Mouse (Mus musculus) heart, adult 2 months (tissue): Measurements from ENCODE around the gene Lnx2. TPM values are rescaled to one million over a fixed set of nuclear protein-coding genes. Genes with fewer than 3 reads are reported as not detected.

Experiments
- DNase-seq, 2 experiments: peaks; one replicate each; pipeline ENCODE4 v3.0.0; 2021
- H3K27ac ChIP-seq: fragments of 200-600 bp; 2 replicates; pipeline ENCODE4 v1.8.1; 2022
- H3K27me3 ChIP-seq: fragments of 200-500 bp; 2 replicates; pipeline ENCODE4 v1.6.1; 2012; ENCODE audit warnings: mild to moderate bottlenecking, low read length, inconsistent platforms, mixed read lengths; ENCODE audit not compliant: control insufficient read depth, insufficient read depth
- H3K36me3 ChIP-seq: fragments of 200-500 bp; 2 replicates; pipeline ENCODE4 v1.6.1; 2012; ENCODE audit warnings: low read length, inconsistent platforms; ENCODE audit not compliant: control insufficient read depth, insufficient read depth
- H3K4me1 ChIP-seq: fragments of 200-500 bp; 2 replicates; pipeline ENCODE4 v1.6.1; 2011; ENCODE audit warnings: low read length; ENCODE audit not compliant: control insufficient read depth, insufficient read depth
- H3K4me3 ChIP-seq: fragments of 200-600 bp; 2 replicates; pipeline ENCODE4 v1.8.1; 2022
- H3K79me2 ChIP-seq: fragments of 200-500 bp; replicated peaks from 2 replicates; pipeline ENCODE4 v1.6.1; 2012; ENCODE audit warnings: mild to moderate bottlenecking, inconsistent platforms, low read length, moderate library complexity, mixed read lengths; ENCODE audit not compliant: control insufficient read depth, insufficient read depth
- H3K9ac ChIP-seq: fragments of 200-500 bp; 2 replicates; pipeline ENCODE4 v1.6.1; 2012; ENCODE audit warnings: low read depth, mild to moderate bottlenecking, control low read depth, inconsistent platforms, low read length, mixed read lengths
- CTCF ChIP-seq: fragments of 200-600 bp; IDR thresholded peaks from 2 replicates; pipeline ENCODE4 v1.8.1; 2022; ENCODE audit warnings: antibody characterized with exemption, mild to moderate bottlenecking, moderate library complexity
- EP300 ChIP-seq: fragments of 200-500 bp; IDR thresholded peaks from 2 replicates; pipeline ENCODE4 v1.6.1; 2011; ENCODE audit warnings: low read depth, low read length, control low read depth; ENCODE audit not compliant: insufficient read depth
- POLR2A ChIP-seq: fragments of 200-500 bp; IDR thresholded peaks from 2 replicates; pipeline ENCODE4 v1.6.1; 2011; ENCODE audit warnings: mild to moderate bottlenecking, low read depth, low read length, control low read depth; ENCODE audit not compliant: insufficient read depth
- WGBS: fragments of 180-500 bp; shearing (Covaris S2); methylation state at CpG from one replicate; pipeline ENCODE4 v1.1.7; 2018; 5-methylcytosine and 5-hydroxymethylcytosine counted together
- intact Hi-C: fragments of 180-260 bp; cut with DNase I; formaldehyde crosslinking; loops from one replicate; pipeline ENCODE4 v1.15.1; 2025
- polyA plus RNA-seq: library from polyadenylated mRNA; depleted of rRNA; stranded (reverse); fragments of >200 nt; gene quantifications from 2 replicates; pipeline ENCODE4 v1.2.3, GENCODE M21; 2012
- total RNA-seq, 2 experiments: library from RNA; stranded (reverse); gene quantifications; 2 replicates each; pipeline ENCODE4 v1.2.3; 2021

Lnx2 gene
- total and polyA plus RNA-seq, 3 experiments: 9.5 to 14.5 (median 13.6) TPM

DNA sequence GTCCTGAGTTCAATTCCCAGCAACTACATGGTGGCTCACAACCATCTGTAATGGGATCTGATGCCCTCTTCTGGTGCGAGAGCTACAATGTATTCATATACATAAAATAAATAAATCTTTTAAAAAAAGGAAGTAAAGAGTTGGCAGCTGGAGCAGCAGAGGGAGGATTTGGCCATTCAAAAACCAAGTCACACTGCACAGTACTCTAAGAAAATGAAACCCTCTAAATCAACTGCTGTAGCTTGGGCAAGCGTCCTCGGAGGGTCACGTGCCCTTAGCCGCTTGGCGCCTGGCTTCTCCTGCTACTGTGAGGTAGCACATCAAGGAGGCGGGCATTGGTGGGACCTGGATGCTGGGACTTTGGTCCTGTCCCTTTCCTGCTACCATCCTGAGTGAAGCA, 61.2 kb downstream of the Lnx2 start:
- TF ChIP-seq CTCF (no peak), POLR2A (no peak), EP300 (no peak)
- Histone ChIP-seq H3K4me3 (no peak overlapping the region), H3K79me2 (no peaks in the 10 kb centered on the region), H3K27me3 (no peaks in the 10 kb centered on the region), H3K27ac (no peak overlapping the region), H3K9ac (no peak overlapping the region), H3K36me3 (no peaks in the 10 kb centered on the region), H3K4me1 (no peaks in the 10 kb centered on the region)
- WGBS: 95% methylated on average over 7 of the region's 7 CpGs
- intact Hi-C loops: no loop called here
- DNase-seq: no peak

DNA sequence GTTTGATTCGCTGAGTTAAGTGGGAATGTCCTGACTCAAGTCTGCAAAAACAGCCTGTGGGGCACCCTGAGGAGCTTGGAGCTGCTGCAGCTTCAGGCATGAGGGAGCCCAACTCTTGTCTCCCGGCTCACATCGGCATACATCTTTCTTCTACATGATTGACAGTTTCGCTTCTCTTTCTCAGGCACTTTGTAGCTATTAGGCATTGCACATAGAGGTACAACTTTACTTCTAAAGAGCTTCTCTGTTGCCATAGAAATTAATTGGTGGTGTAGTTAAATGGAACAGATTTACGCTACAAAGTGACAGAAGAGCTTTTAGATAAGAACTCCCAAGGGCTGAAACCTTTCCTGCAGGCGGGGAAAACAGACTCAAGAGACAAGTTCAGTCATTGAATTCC, 62.5 kb downstream of the Lnx2 start:
- Histone ChIP-seq H3K4me3 (no peak overlapping the region), H3K27ac (no peak overlapping the region), H3K27me3 (no peaks in the 10 kb centered on the region), H3K4me1 (no peaks in the 10 kb centered on the region), H3K9ac (no peak overlapping the region), H3K36me3 (no peaks in the 10 kb centered on the region), H3K79me2 (no peaks in the 10 kb centered on the region)
- intact Hi-C loops: no loop called here
- DNase-seq: no peak
- TF ChIP-seq EP300 (no peak), POLR2A (no peak), CTCF (no peak)
- 33% methylated on average over 6 of the region's 6 CpGs for WGBS

DNA sequence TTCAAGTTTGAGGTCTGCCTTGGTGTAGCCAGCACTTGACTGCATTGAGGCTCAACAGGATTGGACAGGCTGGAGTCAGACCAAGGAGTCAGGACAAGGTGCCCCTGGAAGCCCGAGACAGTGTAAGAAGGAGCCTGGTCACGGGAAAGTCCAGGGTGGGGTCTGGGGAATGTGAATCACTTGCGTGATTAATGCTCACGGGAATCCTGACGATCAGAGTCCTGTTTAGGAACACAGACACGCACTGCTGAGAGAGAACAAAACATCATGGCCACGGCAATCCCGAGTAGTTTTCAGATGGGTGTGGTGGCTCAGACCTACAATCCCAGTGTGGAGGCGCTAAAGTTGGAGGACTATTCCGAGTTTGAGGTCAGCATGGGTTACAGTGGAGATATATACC, 65.1 kb downstream of the Lnx2 start:
- H3K27me3 ChIP-seq: no peaks in the 10 kb centered on the region
- H3K27ac ChIP-seq: no peak overlapping the region
- DNase-seq: no peak
- no peaks in the 10 kb centered on the region for H3K36me3 ChIP-seq
- no peak overlapping the region for H3K4me3 ChIP-seq
- intact Hi-C loops: no loop called here
- no peaks in the 10 kb centered on the region for H3K4me1 ChIP-seq
- H3K79me2 ChIP-seq: no peaks in the 10 kb centered on the region
- TF ChIP-seq EP300 (no peak), CTCF (no peak), POLR2A (no peak)
- H3K9ac ChIP-seq: no peak overlapping the region
- WGBS: 81% methylated on average over 10 of the region's 10 CpGs

DNA sequence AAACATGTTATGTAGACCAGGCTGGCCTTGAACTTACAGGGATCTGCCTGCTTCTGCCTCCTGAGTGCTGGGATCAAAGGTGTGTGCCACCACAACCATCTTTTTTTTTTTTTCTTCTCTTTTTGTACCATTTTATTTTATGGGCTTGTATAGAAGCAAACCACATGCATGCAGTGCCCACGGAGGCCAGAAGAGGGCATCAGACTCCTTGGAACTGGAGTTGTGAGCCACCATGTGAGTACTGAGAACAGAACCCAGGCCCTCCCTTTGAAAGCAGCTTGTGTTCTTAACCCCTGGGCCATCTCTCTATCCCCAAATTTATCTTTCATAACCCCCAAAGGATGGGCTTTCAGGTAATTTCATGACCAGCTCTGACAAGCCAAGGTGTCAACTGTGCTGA, 73.1 kb downstream of the Lnx2 start:
- no peak overlapping the region for H3K9ac ChIP-seq
- intact Hi-C loops: no loop called here

DNA sequence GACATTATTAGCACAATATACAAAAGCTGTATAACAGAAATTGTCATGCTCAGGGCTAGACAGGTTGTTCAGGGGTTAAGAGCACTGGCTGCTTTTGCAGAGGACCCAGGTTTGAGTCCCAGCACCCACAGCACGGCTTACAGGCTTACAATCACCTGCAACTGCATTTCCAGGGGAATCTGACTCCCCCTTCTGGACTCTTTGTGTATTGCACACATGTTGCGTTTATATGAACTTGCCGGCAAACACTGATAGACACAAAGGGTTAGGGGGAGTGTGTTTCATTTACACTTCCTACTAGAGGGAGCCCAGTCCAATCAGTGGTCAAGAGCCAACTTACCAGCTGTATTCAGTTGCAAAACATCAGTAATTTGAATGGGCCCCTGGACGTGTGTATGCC, 75.1 kb downstream of the Lnx2 start:
- no peak overlapping the region for H3K9ac ChIP-seq
- intact Hi-C loops: no loop called here
- TF ChIP-seq POLR2A: no peak
- TF ChIP-seq CTCF: peak; percentile 25; the same call in 1 of the 2 replicates
- no peak for TF ChIP-seq EP300
- no peaks in the 10 kb centered on the region for H3K27me3 ChIP-seq
- no peak for DNase-seq
- H3K4me3 ChIP-seq: no peak overlapping the region
- no peak overlapping the region for H3K27ac ChIP-seq
- 86% methylated on average over 4 of the region's 4 CpGs for WGBS
- no peaks in the 10 kb centered on the region for H3K36me3 ChIP-seq
- no peaks in the 10 kb centered on the region for H3K4me1 ChIP-seq
- no peaks in the 10 kb centered on the region for H3K79me2 ChIP-seq

More for the DNA sequence above, 73.1 kb downstream of the Lnx2 start:
- no peaks in the 10 kb centered on the region for H3K36me3 ChIP-seq
- no peak overlapping the region for H3K27ac ChIP-seq
- no peak overlapping the region for H3K4me3 ChIP-seq
- TF ChIP-seq EP300: no peak
- TF ChIP-seq CTCF: peak; percentile 37
- H3K4me1 ChIP-seq: no peaks in the 10 kb centered on the region
- H3K27me3 ChIP-seq: no peaks in the 10 kb centered on the region
- DNase-seq: no peak
- 59% methylated on average over 1 of the region's 1 CpGs for WGBS
- no peaks in the 10 kb centered on the region for H3K79me2 ChIP-seq

DNA sequence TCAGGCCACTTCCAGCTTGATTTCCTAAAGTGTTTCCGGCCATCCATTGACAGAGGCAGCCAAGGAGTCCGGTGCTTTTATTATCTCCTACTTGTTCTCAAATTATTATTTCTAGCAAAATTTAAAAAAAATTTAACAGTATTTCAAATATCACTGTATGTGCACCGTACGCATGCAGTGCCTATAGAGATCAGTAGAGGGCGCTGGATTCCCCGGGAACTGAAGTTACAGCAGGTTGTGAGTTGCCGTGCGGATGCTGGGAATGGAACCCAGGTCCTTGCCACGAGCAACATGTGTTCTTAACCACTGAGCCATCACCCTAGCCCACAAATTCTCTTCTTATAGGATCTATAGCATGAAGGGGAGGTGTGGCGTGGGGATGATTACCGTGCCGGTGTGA, 77.6 kb downstream of the Lnx2 start:
- Histone ChIP-seq H3K9ac (no peak overlapping the region), H3K79me2 (no peaks in the 10 kb centered on the region), H3K4me1 (no peaks in the 10 kb centered on the region), H3K4me3 (no peak overlapping the region), H3K36me3 (no peaks in the 10 kb centered on the region), H3K27me3 (no peaks in the 10 kb centered on the region), H3K27ac (no peak overlapping the region)
- intact Hi-C loops: no loop called here
- TF ChIP-seq POLR2A (no peak), CTCF (peak; percentile 43), EP300 (no peak)
- DNase-seq: no peak
- 91% methylated on average over 12 of the region's 12 CpGs for WGBS

DNA sequence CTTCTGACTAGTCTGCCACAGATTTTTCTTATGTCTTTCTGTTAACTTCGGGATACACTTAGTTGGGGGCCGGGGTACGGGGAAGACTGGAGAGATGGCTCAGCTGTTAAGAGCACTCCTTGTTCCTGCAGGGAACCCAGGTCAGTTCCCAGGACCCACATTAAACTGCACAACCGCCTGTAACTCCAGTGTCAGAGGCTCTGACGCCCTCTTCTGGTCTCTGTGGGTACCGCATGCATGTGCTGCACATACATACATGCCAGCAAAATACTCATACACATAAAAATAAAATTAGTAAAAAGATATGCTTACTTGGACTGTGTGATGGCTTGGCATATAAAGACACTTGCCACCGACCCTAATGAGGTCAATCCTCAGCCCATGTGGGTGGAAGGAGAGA, 79.6 kb downstream of the Lnx2 start:
- WGBS: 82% methylated on average over 7 of the region's 7 CpGs
- no peaks in the 10 kb centered on the region for H3K27me3 ChIP-seq
- TF ChIP-seq EP300 (no peak), CTCF (0 out of 2 replicates have a peak, but pooled peaks have one; percentile 12), POLR2A (no peak)
- H3K4me1 ChIP-seq: no peaks in the 10 kb centered on the region
- no peak overlapping the region for H3K27ac ChIP-seq
- no peak for DNase-seq
- H3K79me2 ChIP-seq: no peaks in the 10 kb centered on the region
- intact Hi-C loops: no loop called here
- H3K4me3 ChIP-seq: no peak overlapping the region
- H3K36me3 ChIP-seq: no peaks in the 10 kb centered on the region
- no peak overlapping the region for H3K9ac ChIP-seq
